Mouse (Mus musculus): Measurements from ENCODE around the gene Dab1.

DNA sequence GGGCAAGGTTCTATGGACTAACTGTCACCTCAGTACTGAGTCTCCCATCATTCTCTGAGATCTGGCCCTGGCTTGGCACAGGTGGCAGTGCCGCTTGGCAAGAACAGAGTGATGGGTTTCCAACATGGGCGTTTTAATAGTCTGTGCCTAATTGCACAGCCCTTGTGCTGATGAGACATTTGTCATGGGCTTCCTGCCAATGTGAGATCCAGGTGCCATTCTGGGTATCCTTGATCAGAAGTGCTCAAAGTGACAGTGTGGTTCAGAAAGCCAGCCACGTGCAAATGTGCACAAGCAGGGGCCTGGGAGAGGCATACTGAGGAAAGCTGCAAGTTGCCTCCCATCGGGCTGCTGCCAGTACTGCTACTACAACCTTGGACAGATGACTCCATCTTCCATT lies 203.5 kb downstream of the Dab1 start:
- TF ChIP-seq CTCF (IDR thresholded peaks at IDR 0.05; ENCODE audit: low read depth) = no peak
- no peak for TF ChIP-seq EP300 (IDR thresholded peaks at IDR 0.05; ENCODE audit: low read depth)
